Mouse (Mus musculus) retina, adult 2 months (tissue): Measurements from ENCODE around the gene Fgfr2.
A peak's percentile ranks its signal among the peaks of the same experiment; 100 is the strongest.

Experiments used
- DNase-seq: peaks from one replicate; pipeline ENCODE4 v3.0.0-alpha.2; 2012; ENCODE audit warnings: low read depth, low spot score

Fgfr2 gene

GRCm38 (mm10) chr7:131975867-131976266, 1147.3 kb downstream of the Fgfr2 start:
- DNase-seq = no peak

DNA sequence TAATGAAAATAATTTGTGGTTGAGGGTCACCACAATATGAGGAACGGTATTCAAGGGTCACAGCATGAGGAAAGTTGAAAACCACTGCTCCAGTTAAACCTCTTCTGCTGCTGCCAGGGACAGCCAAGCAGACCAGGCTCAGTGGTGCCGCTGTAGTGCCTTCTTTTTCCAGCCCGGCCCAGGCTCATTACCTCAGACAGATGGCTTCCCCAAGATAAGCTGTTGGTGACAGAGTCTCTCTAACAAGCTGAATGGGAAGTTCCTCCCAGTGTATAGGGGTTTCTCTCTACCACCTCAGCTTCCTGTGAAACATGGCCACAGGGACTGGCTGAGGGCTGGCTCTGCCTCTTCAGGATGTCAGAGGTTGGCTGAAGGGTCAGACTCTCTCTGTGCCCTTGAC, 1152.9 kb downstream of the Fgfr2 start:
- DNase-seq = no peak

DNA sequence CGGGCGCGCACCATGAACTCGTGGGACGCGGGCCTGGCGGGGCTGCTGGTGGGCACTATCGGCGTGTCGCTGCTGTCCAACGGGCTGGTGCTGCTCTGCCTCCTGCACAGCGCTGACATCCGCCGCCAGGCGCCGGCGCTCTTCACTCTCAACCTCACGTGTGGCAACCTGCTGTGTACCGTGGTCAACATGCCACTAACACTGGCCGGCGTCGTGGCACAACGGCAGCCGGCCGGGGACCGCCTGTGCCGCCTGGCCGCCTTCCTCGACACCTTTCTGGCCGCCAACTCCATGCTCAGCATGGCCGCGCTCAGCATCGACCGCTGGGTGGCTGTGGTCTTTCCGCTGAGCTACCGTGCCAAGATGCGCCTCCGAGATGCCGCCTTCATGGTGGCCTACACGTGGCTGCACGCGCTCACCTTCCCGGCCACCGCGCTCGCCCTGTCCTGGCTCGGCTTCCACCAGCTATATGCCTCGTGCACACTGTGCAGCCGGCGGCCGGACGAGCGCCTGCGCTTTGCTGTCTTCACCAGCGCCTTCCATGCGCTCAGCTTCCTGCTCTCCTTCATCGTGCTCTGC, 1156.1 kb downstream of the Fgfr2 start:
- no peak for DNase-seq

- DNase-seq = no peak
These were observed 1156.9 kb downstream of the Fgfr2 start, which contains the start of gene Gpr26 for GRCm38 (mm10) chr7:131966023-131966915. TSS of gene Gpr26 (plus strand) at chr7:131966460.

DNA sequence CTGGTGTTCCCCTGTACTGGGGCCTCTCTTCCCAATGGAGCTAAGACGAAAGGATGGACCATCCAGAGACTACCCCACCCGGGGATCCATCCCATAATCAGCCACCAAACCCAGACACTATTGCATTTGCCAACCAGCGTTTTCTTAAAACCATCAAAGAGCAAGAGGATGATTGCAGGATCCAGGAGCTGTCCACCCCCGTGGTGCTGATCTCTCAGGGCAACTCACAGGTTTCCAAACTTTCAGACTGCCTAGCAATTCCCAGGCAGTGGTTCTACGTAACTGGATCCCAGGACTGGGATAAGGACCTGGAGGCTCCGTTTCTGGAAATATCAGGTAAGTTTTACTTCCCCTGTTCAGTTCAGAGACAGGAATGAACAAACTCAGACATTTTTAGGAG, 1162.6 kb downstream of the Fgfr2 start:
- DNase-seq = no peak

GRCm38 (mm10) chr7:131958705-131959104, 1164.4 kb downstream of the Fgfr2 start:
- DNase-seq = no peak

GRCm38 (mm10) chr7:131953402-131953801, 1169.7 kb downstream of the Fgfr2 start:
- no peak for DNase-seq

GRCm38 (mm10) chr7:131951131-131951530, 1172.0 kb downstream of the Fgfr2 start:
- DNase-seq = no peak

- DNase-seq = no peak
These were observed 1185.5 kb downstream of the Fgfr2 start for GRCm38 (mm10) chr7:131937611-131938010.

DNA sequence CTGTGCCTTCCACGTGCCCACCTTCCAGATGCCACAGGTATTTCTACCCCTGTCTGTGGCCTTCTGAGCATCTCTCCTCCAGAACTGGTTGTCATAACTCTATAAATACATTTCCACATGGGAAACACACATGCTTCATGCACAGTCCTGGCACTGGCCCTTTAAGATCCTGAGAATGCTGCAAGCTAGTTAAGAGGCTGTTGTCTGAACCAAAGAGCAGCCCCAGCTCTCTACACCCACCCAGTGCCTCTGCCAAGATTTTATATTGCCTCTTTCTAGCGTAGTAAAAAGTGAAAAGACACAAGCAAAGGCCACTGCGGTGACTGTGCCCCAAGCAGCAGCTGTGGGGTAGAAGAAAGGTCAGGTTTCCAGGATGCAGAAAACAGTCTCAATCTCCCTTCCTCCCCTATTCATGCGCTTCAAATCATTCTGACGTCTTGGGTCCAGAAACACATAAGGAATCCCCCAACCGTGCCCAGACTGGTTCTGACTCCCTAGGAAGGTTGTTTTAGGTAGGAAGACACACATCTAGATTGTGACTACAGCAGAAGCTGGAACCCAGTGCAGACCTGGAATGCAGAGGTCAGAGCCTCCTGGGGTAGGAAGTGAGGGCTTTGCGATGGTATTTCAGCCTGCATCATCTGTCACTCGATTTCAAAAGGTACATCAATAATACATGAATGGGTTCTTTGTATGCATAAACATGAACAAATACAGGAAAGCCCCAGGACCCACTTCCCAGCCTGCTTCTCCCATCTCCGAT, 1195.7 kb downstream of the Fgfr2 start:
- no peak for DNase-seq

DNA sequence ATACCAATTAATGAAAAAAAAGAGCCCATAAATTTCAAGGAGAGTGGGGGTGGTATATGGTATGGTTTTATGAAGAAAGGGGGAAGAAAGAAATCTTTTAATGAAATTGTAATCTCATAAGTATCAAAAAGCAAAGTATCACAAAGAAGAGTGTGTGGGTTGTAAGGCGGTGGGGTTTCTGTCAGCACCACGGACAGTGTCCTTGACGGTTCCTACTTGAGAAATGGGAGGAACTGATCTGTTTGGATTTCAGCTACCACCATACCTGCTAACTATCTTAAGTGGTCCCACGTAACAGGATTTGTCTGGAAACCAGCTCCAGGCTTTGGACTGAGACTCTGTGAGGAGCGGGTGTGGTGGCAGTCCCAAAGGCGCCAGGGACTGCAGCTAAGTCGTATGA, 1205.8 kb downstream of the Fgfr2 start:
- no peak for DNase-seq

GRCm38 (mm10) chr7:131909611-131910010, 1213.5 kb downstream of the Fgfr2 start:
- DNase-seq = no peak

DNA sequence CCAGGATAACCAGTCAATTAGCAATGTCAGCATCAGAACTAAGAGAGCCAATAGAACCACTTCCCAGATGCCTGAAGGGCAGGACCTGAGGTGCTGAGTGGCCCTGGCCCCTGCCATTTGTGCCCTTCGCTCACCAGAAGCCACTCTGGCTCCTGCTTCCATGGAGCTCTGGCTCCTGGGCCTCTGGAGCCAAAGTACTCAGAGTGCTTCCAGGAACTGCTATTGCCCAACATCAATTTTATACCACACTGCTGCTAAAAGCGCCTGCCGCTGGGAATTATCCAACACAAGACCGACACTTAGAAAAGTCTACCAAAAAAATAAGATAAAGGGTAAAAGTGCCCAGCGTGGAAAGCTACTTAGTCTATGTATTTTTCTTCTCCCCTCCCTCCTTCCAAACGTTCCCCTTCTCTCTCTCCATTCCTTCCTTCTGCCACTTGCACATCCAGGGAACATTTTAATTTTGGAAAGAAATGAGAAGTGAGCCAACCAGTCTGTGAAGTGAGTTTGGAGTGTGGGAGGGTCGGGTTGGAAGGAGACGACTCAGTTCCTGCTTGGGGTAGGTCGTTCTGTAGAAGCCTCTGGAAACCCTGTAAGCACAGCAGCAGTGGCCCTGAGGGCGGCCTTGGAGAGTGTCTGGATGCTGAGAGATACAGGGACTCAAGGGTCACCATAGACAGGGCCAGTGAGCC, 1216.5 kb downstream of the Fgfr2 start:
- no peak for DNase-seq

DNA sequence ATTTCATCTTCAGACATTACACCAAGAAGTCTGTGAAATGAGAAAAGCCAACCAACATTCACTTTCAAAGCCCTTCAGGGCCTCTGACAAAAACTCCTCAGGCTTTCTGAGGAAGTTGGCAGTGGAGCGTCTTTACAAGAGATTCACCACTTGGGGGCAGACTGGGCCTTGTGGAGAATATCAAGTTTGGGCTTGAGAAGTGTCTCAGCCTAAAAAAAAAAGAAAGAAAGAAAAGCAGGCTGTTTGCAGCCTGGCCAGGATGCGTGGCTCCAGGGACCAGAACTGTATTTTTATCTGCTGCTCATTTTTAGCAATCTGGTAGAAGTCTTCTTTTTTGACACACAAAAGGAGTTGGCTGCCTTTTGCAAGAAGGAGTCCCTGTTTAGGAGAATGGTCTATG, 1223.8 kb downstream of the Fgfr2 start:
- DNase-seq = peak; percentile 28

DNA sequence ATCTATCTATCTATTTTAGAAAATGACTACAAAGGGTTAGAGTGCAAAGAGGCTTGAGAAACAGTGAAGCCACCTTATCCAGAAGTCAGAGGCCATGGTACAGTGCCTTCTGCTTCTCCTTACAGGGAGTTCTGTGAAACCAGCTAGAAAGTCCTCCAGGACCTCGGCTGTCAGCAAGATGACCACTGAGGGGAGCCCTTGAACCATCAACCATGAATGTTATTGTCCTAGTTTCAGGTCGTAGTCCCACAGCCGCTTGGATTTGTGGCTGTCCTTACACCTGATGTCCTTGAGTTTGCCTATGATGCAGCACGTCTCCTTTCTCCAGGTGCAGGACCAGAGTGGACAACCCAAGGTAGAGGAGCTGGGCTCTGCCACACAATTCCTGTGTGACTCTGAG, 1225.9 kb downstream of the Fgfr2 start:
- peak; percentile 23 for DNase-seq

GRCm38 (mm10) chr7:131882824-131883223, 1240.3 kb downstream of the Fgfr2 start:
- DNase-seq = no peak

DNA sequence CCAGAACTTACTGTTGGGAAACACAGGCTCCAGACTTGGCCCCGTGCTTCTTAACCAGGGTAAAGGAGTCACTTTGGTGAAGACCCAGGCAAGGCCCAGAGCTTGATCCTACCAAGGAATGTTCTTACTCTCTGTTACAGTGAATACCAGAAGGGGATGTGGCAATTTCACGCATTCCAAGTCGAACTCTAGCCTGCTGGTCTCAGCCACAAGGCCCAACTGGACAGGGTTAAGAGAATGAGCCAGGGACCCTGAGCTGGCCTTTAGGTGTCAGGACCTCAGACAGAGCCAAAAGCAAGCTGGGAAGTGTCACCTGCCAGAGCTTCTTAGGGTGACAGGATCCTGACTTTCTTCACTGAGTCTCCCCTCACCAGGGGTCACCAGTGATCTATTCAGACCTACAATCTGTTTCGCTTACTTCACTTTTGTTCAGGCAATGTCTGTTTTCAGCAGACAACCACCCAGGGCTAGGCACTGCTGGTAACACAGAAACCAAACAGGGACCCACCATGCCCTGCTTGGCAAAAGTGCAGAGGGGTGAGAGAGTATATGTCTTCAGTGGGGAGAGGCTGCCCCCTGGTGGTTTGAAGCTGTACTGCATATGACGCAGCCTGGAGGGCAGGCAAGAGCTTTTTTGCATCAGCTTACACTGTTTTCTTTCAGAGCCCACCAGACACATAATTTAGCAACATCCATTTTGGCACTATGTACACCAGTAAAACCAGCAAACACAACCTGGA, 1241.1 kb downstream of the Fgfr2 start:
- DNase-seq = peak; percentile 20

- DNase-seq = no peak
These were observed 1243.0 kb downstream of the Fgfr2 start for GRCm38 (mm10) chr7:131880150-131880549.

DNA sequence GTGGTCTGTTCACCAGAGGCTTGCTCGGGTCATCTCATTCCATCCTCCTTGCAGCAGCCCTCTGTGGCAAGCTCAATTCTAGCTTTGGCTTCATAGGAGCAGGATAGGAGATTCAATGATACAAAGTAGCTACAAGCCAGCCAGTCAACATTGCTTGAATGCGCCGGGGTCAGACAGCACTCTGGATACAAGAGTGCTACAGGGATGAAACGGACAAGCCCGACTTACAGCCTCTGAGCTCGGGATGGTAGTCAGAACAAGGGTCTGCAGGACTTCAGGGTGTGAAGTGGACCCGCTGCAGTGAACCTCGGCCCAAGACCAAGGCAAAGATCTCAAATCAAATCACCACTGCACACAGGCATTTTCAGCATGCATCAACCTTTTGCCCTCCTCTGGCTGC, 1244.3 kb downstream of the Fgfr2 start:
- no peak for DNase-seq

- no peak for DNase-seq
These were observed 1262.0 kb downstream of the Fgfr2 start for GRCm38 (mm10) chr7:131861157-131861556.

DNA sequence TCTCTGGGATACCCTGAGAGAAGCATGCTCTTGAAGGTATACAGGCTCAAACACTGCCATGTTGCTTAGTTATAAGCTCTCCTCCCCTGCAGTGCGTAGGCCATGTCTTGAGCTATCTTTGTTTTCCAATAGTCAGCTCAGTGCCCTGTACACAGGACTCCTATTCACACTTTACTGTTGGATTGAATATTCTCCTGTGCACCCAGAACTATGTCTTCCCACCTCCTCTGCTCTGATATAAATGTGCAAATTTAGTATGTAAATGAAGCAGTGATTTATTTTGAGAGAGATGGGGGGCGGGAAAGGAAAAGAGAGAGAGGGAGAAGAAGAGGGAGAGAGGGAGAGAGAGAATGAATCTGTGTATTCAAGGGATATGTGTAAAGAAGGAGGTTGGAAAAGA, 1267.5 kb downstream of the Fgfr2 start:
- DNase-seq = no peak
